Mouse (Mus musculus) layer of hippocampus, postnatal 10 days (tissue): ENCODE measurements at regions not wholly inside any gene's neighbourhood (a gene's known extent, or its start where the extent isn't known, plus 50 kb on each side); places are given as distances from the start of the nearest gene placed in this dataset.
A peak's percentile ranks its signal among the peaks of the same experiment; 100 is the strongest.

Experiments used
- DNase-seq, 2 experiments: peaks; one replicate each; pipeline ENCODE4 v3.0.0; 2021; ENCODE audit warnings: low spot score in 2 of 2

- DNase-seq = peak in 1 of 2 experiments; percentile 6
These were observed 226.3 kb downstream of the Zfp36l1 start for GRCm38 (mm10) chr12:79886494-79886893.

GRCm38 (mm10) chr12:79885286-79885685 is 227.5 kb downstream of the Zfp36l1 start:
- DNase-seq = no peak

GRCm38 (mm10) chr12:79883651-79884050 is 229.2 kb downstream of the Zfp36l1 start:
- DNase-seq = peak in 1 of 2 experiments; percentile 2

GRCm38 (mm10) chr12:79880751-79881261 is 232.0 kb downstream of the Zfp36l1 start:
- no peak for DNase-seq

- no peak for DNase-seq
These were observed 232.5 kb downstream of the Zfp36l1 start for GRCm38 (mm10) chr12:79880346-79880745.

- DNase-seq = peak in 1 of 2 experiments; percentile 24
These were observed 232.9 kb downstream of the Zfp36l1 start for GRCm38 (mm10) chr12:79879918-79880273.

- no peak for DNase-seq
These were observed 233.5 kb downstream of the Zfp36l1 start for GRCm38 (mm10) chr12:79879093-79879917.

GRCm38 (mm10) chr12:79878766-79879092 is 234.1 kb downstream of the Zfp36l1 start:
- no peak for DNase-seq

- no peak for DNase-seq
These were observed 234.7 kb downstream of the Zfp36l1 start for GRCm38 (mm10) chr12:79878163-79878562.

GRCm38 (mm10) chr12:79874333-79874732 is 238.5 kb downstream of the Zfp36l1 start:
- DNase-seq = no peak

- DNase-seq = no peak
These were observed 247.6 kb downstream of the Zfp36l1 start for GRCm38 (mm10) chr12:79865179-79865552.

- no peak for DNase-seq
These were observed 248.3 kb downstream of the Zfp36l1 start for GRCm38 (mm10) chr12:79864346-79865178.
